Mouse (Mus musculus) forebrain, embryonic 16.5 days (tissue): Measurements from ENCODE around the gene Tnxb. TPM values are rescaled to one million over a fixed set of nuclear protein-coding genes. Genes with fewer than 3 reads are reported as not detected.
"Not testable (repeated sequence)": the region's sequence is repeated elsewhere in the genome, so short reads cannot be mapped to it uniquely, and the experiment has no call there.

Source experiments
- ATAC-seq: fragments of 200-750 bp; cut with Nextera tagmentation; 2 replicates; pipeline ENCODE4 v1.8.0; 2017; ENCODE audit warnings: mild to moderate bottlenecking, moderate library complexity
- H3K27ac ChIP-seq: fragments of 300-500 bp; sonication (generic); 2 replicates; pipeline ENCODE4 v1.5.1; 2014; ENCODE audit warnings: low read length, control low read depth
- H3K27me3 ChIP-seq: fragments of 300-500 bp; sonication (generic); replicated peaks from 2 replicates; pipeline ENCODE4 v1.6.1; 2014; ENCODE audit warnings: low read length; ENCODE audit not compliant: control insufficient read depth, insufficient read depth
- H3K36me3 ChIP-seq: fragments of 300-500 bp; sonication (generic); 2 replicates; pipeline ENCODE4 v1.6.1; 2014; ENCODE audit not compliant: control insufficient read depth, insufficient read depth
- H3K4me1 ChIP-seq: fragments of 300-500 bp; sonication (generic); replicated peaks from 2 replicates; pipeline ENCODE4 v1.6.1; 2014; ENCODE audit warnings: low read length; ENCODE audit not compliant: control insufficient read depth, insufficient read depth
- H3K4me2 ChIP-seq: fragments of 300-500 bp; sonication (generic); 2 replicates; pipeline ENCODE4 v1.6.1; 2014; ENCODE audit warnings: mild to moderate bottlenecking, low read length, control low read depth
- H3K4me3 ChIP-seq: fragments of 300-500 bp; sonication (generic); replicated peaks from 2 replicates; pipeline ENCODE4 v1.5.1; 2014; ENCODE audit warnings: mild to moderate bottlenecking, low read length, control low read depth
- H3K9ac ChIP-seq: fragments of 300-500 bp; sonication (generic); replicated peaks from 2 replicates; pipeline ENCODE4 v1.6.1; 2014; ENCODE audit warnings: low read depth, low read length, control low read depth
- H3K9me3 ChIP-seq: fragments of 300-500 bp; sonication (generic); 2 replicates; pipeline ENCODE4 v1.6.1; 2016; ENCODE audit warnings: low read length; ENCODE audit not compliant: control insufficient read depth
- WGBS: fragments of 180-500 bp; shearing (Covaris S2); extraction: QIAGEN DNeasy Blood & Tissue Kit; methylation state at CpG from one replicate; pipeline ENCODE4 v1.1.7; 2014; 5-methylcytosine and 5-hydroxymethylcytosine counted together
- polyA plus RNA-seq: library from polyadenylated mRNA; unstranded; fragments of >200 nt; fragmentation: Nextera tagmentation; extraction: Ambion mirVana; gene quantifications from 2 replicates; pipeline ENCODE4 v1.2.1, GENCODE M21; 2015

Gene Tnxb
- polyA plus RNA-seq, 1 experiment from 2014 or later = 0.08 TPM

- ATAC-seq, H3K4me3 ChIP-seq, H3K4me2 ChIP-seq, H3K27me3 ChIP-seq, H3K36me3 ChIP-seq, H3K27ac ChIP-seq, H3K4me1 ChIP-seq, H3K9ac ChIP-seq, H3K9me3 ChIP-seq: not testable (repeated sequence)
- WGBS = 74% methylated on average over 9 of the region's 9 CpGs
These were observed 44.0 kb downstream of the Tnxb start for GRCm38 (mm10) chr17:34714181-34714907.

GRCm38 (mm10) chr17:34714908-34715445 lies 44.6 kb downstream of the Tnxb start:
- H3K27ac ChIP-seq, H3K36me3 ChIP-seq, H3K9me3 ChIP-seq, H3K4me3 ChIP-seq, H3K4me2 ChIP-seq, H3K9ac ChIP-seq, H3K27me3 ChIP-seq, ATAC-seq, H3K4me1 ChIP-seq: not testable (repeated sequence)
- WGBS = 82% methylated on average over 5 of the region's 5 CpGs

GRCm38 (mm10) chr17:34715451-34715850 lies 45.1 kb downstream of the Tnxb start:
- H3K4me1 ChIP-seq, H3K27me3 ChIP-seq, H3K4me3 ChIP-seq, H3K4me2 ChIP-seq, H3K9me3 ChIP-seq, ATAC-seq, H3K36me3 ChIP-seq, H3K9ac ChIP-seq, H3K27ac ChIP-seq: not testable (repeated sequence)
- 85% methylated on average over 6 of the region's 7 CpGs for WGBS

GRCm38 (mm10) chr17:34716247-34716646 lies 45.9 kb downstream of the Tnxb start:
- H3K4me3 ChIP-seq = no peak overlapping the region
- no peak for ATAC-seq
- H3K9ac ChIP-seq = no peak overlapping the region
- no peaks in the 10 kb centered on the region for H3K27me3 ChIP-seq
- no peak overlapping the region for H3K4me2 ChIP-seq
- H3K36me3 ChIP-seq = no peaks in the 10 kb centered on the region
- no peaks in the 10 kb centered on the region for H3K9me3 ChIP-seq
- H3K4me1 ChIP-seq = no peaks in the 10 kb centered on the region
- 91% methylated on average over 15 of the region's 15 CpGs for WGBS
- no peak overlapping the region for H3K27ac ChIP-seq

- Histone ChIP-seq H3K27me3 (no peaks in the 10 kb centered on the region), H3K4me1 (no peaks in the 10 kb centered on the region), H3K36me3 (no peaks in the 10 kb centered on the region), H3K4me2 (no peak overlapping the region), H3K27ac (no peak overlapping the region), H3K4me3 (no peak overlapping the region), H3K9ac (no peak overlapping the region), H3K9me3 (no peaks in the 10 kb centered on the region)
- WGBS = 84% methylated on average over 11 of the region's 11 CpGs
- no peak for ATAC-seq
These were observed 47.1 kb downstream of the Tnxb start for GRCm38 (mm10) chr17:34717401-34717800.

- H3K4me1 ChIP-seq, H3K4me2 ChIP-seq, ATAC-seq, H3K36me3 ChIP-seq, H3K9ac ChIP-seq, H3K4me3 ChIP-seq, H3K27ac ChIP-seq, H3K9me3 ChIP-seq, H3K27me3 ChIP-seq: not testable (repeated sequence)
- WGBS = 56% methylated on average over 8 of the region's 8 CpGs
These were observed 49.6 kb downstream of the Tnxb start for GRCm38 (mm10) chr17:34719886-34720285.

GRCm38 (mm10) chr17:34722238-34722637 lies 51.9 kb downstream of the Tnxb start:
- ATAC-seq, H3K4me1 ChIP-seq, H3K4me2 ChIP-seq, H3K27ac ChIP-seq, H3K9me3 ChIP-seq, H3K27me3 ChIP-seq, H3K36me3 ChIP-seq, H3K4me3 ChIP-seq, H3K9ac ChIP-seq: not testable (repeated sequence)
- WGBS = 93% methylated on average over 1 of the region's 4 CpGs

- H3K27me3 ChIP-seq = no peaks in the 10 kb centered on the region
- H3K9ac ChIP-seq = no peak overlapping the region
- no peaks in the 10 kb centered on the region for H3K4me1 ChIP-seq
- WGBS = 84% methylated on average over 4 of the region's 4 CpGs
- peaks cover 3% of the 10 kb centered on the region; the same call in 1 of the 2 replicates for H3K9me3 ChIP-seq
- H3K4me2 ChIP-seq = no peak overlapping the region
- no peak overlapping the region for H3K27ac ChIP-seq
- ATAC-seq = no peak
- H3K36me3 ChIP-seq = no peaks in the 10 kb centered on the region
- no peak overlapping the region for H3K4me3 ChIP-seq
These were observed 52.7 kb downstream of the Tnxb start for GRCm38 (mm10) chr17:34723066-34723465.

GRCm38 (mm10) chr17:34727887-34728286 lies 57.6 kb downstream of the Tnxb start:
- WGBS = 88% methylated on average over 2 of the region's 2 CpGs
- Histone ChIP-seq H3K4me2 (no peak overlapping the region), H3K4me1 (no peaks in the 10 kb centered on the region), H3K9me3 (peaks cover 2% of the 10 kb centered on the region; the same call in 1 of the 2 replicates), H3K27ac (no peak overlapping the region), H3K4me3 (no peak overlapping the region), H3K9ac (no peak overlapping the region), H3K36me3 (no peaks in the 10 kb centered on the region), H3K27me3 (no peaks in the 10 kb centered on the region)
- ATAC-seq = no peak
